ENCODE assay signal across 30 mouse cellular contexts in genomic region chr12:69268956-69269355, GRCm38 (mm10).
"Had no signal": no experiment of that assay in that cellular context is flagged by ENCODE, and none has a peak within 500 bp of the region (broad histone marks: within the 10 kb centered on the region; RNA-seq: fewer than 3 reads in every experiment).

No protein-coding gene starts in this region.

- ATAC-seq: liver, embryonic 12.5 days; liver, postnatal 0 days; lung, postnatal 0 days; midbrain, embryonic 13.5 days; midbrain, embryonic 15.5 days had no signal

- H3K9ac ChIP-seq: limb, embryonic 12.5 days; limb, embryonic 13.5 days; limb, embryonic 15.5 days; liver, embryonic 12.5 days; liver, embryonic 13.5 days; liver, embryonic 14.5 days; liver, embryonic 15.5 days; liver, postnatal 0 days; lung, embryonic 14.5 days; lung, embryonic 15.5 days; midbrain, embryonic 12.5 days; midbrain, embryonic 13.5 days; midbrain, embryonic 15.5 days; neural tube, embryonic 12.5 days had no signal

- H3K27ac ChIP-seq: left cerebral cortex, adult 2 months; limb, embryonic 10.5 days; limb, embryonic 12.5 days; limb, embryonic 13.5 days; limb, embryonic 15.5 days; liver, embryonic 12.5 days; liver, embryonic 13.5 days; liver, embryonic 14.5 days; liver, embryonic 15.5 days; lung, embryonic 15.5 days; macrophage; midbrain, embryonic 10.5 days; midbrain, embryonic 12.5 days; midbrain, embryonic 13.5 days; midbrain, embryonic 15.5 days; neural tube, embryonic 12.5 days had no signal

- H3K27me3 ChIP-seq: limb, embryonic 12.5 days; limb, embryonic 13.5 days; limb, embryonic 15.5 days; liver, embryonic 12.5 days; liver, embryonic 13.5 days; liver, embryonic 15.5 days; lung, embryonic 15.5 days; midbrain, embryonic 12.5 days; midbrain, embryonic 13.5 days; midbrain, embryonic 15.5 days; neural tube, embryonic 12.5 days had no signal

- H3K36me3 ChIP-seq: limb, embryonic 10.5 days; limb, embryonic 12.5 days; limb, embryonic 13.5 days; limb, embryonic 15.5 days; liver, embryonic 12.5 days; liver, embryonic 13.5 days; liver, embryonic 15.5 days; lung, embryonic 15.5 days; midbrain, embryonic 10.5 days; midbrain, embryonic 12.5 days; midbrain, embryonic 13.5 days; midbrain, embryonic 15.5 days; neural tube, embryonic 12.5 days had no signal

- DNase-seq: left cerebral cortex, postnatal 4 days; liver; liver, embryonic 13.5 days; liver, postnatal 0 days; lung, adult 18-20 months; lung, adult 2 months; lung, embryonic 14.5 days; lung, postnatal 10 days; lung, postnatal 14 days; lung, postnatal 36 days; lung, postnatal 4 days had no signal

- H3K4me3 ChIP-seq: left cerebral cortex, adult 2 months; limb, embryonic 10.5 days; limb, embryonic 12.5 days; limb, embryonic 13.5 days; limb, embryonic 15.5 days; liver, embryonic 12.5 days; liver, embryonic 13.5 days; liver, embryonic 15.5 days; lung, embryonic 15.5 days; megakaryocyte, embryonic 14.5 days; midbrain, embryonic 10.5 days; midbrain, embryonic 12.5 days; midbrain, embryonic 13.5 days; midbrain, embryonic 15.5 days; myocyte; neural tube, embryonic 12.5 days had no signal

- H3K4me1 ChIP-seq: limb, embryonic 10.5 days; limb, embryonic 12.5 days; limb, embryonic 13.5 days; limb, embryonic 15.5 days; liver, embryonic 12.5 days; liver, embryonic 13.5 days; liver, embryonic 15.5 days; lung, embryonic 15.5 days; megakaryocyte, embryonic 14.5 days; midbrain, embryonic 10.5 days; midbrain, embryonic 12.5 days; midbrain, embryonic 13.5 days; midbrain, embryonic 15.5 days; neural tube, embryonic 12.5 days had no signal

- H3K4me2 ChIP-seq: limb, embryonic 12.5 days; limb, embryonic 13.5 days; limb, embryonic 15.5 days; liver, embryonic 11.5 days; liver, embryonic 12.5 days; liver, embryonic 13.5 days; liver, embryonic 15.5 days; lung, embryonic 14.5 days; lung, embryonic 15.5 days; midbrain, embryonic 12.5 days; midbrain, embryonic 13.5 days; midbrain, embryonic 15.5 days; neural tube, embryonic 12.5 days had no signal

- H3K9me3 ChIP-seq: limb, embryonic 10.5 days; limb, embryonic 12.5 days; limb, embryonic 13.5 days; limb, embryonic 15.5 days; liver, embryonic 12.5 days; liver, embryonic 13.5 days; liver, embryonic 15.5 days; lung, embryonic 15.5 days; megakaryocyte, embryonic 14.5 days; midbrain, embryonic 10.5 days; midbrain, embryonic 12.5 days; midbrain, embryonic 13.5 days; midbrain, embryonic 15.5 days; neural tube, embryonic 12.5 days had no signal
